Mouse (Mus musculus): ENCODE results near the gene Baiap2l1. TPM values are rescaled to one million over a fixed set of nuclear protein-coding genes. Genes with fewer than 3 reads are reported as not detected.

Gene Baiap2l1
- total RNA-seq, 2 experiments from 2014 or later, result 1.6 to 2.2 TPM

DNA sequence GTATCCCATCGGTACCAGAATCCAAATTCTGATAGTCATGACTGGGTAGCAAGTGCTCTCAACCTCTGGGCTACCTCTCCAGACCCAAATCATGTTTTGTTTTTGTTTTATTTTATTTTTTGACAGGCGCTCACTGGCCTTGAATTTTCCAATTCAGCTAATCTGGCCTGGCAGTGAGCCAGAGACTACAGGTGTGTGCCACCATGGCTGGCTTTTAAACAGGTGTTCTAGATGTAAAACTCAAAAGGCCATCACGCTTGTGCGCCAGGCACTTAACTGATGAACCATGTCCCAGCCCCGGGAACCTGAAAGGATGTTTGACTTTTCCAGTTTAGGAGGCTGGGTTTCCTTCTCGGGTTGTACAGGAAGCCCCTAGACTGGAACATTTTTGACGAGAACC lies 111.2 kb downstream of the Baiap2l1 start:
- no peak for DNase-seq
- intact Hi-C loops (cut with DNase I; ENCODE audit: low total_unique reads), result no loop called here

DNA sequence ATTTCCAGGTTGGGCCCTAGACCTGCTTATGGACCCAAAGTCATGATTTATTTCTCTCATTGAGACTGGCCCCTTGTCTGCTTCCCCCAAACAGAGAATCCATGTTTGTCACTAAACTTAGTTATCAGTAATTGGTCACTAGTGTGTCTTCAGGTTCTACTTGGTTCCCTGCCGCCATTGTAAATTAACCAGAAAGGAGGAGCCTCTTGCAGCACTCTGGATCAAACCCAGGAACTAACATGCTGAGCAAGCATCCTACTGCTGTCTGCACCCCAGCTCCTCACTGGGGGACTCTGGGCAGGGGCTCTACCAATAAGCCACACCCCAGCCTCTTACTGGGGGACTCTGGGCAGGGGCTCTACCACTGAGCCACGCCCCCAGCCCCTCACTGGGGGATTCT lies 112.3 kb downstream of the Baiap2l1 start:
- no peak for DNase-seq
- intact Hi-C loops (cut with DNase I; ENCODE audit: low total_unique reads), result no loop called here

DNA sequence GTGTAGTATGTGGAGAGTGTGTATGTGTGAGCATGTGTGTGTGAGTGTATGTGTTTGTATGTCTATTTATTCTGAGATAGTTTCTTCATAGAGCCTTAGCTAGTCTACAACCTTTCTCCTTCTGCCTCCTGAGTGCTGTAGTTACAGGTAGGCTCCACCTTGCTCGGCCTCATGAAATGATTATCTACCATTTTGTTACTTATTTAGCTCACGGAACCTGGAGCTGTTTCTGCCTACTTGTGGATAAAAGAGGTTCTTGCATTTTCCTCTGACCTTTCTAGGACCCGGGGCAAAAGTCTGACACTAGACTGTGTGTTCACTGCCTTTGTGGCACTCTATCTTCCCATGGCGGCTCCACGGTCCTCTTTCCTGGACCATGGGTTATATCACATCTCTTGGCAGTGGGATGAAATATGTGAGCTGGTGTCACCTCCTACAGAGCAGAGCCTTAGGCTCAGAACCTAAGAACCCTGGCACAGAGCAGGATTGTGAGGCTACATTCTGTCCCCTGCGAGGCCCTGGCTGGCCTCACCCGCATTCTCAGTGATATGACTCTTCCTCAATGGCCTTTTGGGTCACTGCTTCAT lies 113.9 kb downstream of the Baiap2l1 start, which contains the start of gene Bri3:
Bri3 (plus strand) TSS at position 537 of the 587 bp plus-strand sequence.
- DNase-seq, result no peak
- intact Hi-C loops (cut with DNase I; ENCODE audit: low total_unique reads), result no loop called here

DNA sequence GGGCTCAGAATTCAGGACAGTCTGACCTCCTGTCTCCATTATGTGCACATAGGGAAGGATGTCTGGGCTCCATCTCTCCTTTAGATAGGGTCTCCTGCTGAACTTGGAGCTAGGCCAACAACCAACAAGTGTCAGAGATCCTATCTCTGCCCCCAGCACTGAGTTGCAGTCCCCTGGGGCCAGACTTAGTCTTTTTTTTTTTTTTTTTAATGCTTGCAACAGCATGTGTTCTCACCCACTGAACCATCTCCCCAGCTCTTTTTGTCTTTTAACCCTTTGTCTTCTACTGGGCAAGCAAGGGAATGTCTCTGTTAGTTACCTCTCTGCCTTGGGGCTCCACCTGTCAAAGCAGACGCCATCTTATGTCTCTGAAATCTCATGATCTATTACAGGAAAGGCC lies 118.9 kb downstream of the Baiap2l1 start:
- intact Hi-C loops (cut with DNase I; ENCODE audit: low total_unique reads), result no loop called here
- DNase-seq, result no peak

DNA sequence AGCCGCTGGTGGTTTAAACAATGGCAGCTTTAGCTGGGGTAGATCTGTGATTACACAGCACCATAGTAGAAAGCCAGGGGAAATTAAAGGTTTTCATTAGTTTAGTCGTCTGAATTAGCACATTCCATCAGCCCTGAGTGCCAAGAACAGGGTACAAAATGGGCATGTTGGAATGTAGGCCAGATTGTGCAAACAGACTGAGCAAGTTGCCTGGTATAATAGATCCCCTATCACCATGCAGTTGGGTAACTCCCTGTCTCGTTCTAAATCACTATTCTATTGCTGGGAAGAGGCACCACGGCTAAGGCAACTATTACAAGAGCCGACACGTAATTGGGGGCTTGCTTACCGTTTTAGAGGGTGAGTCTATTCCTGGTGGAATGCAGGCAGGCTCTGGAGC lies 123.2 kb downstream of the Baiap2l1 start:
- no peak for DNase-seq
- intact Hi-C loops (cut with DNase I; ENCODE audit: low total_unique reads), result no loop called here

DNA sequence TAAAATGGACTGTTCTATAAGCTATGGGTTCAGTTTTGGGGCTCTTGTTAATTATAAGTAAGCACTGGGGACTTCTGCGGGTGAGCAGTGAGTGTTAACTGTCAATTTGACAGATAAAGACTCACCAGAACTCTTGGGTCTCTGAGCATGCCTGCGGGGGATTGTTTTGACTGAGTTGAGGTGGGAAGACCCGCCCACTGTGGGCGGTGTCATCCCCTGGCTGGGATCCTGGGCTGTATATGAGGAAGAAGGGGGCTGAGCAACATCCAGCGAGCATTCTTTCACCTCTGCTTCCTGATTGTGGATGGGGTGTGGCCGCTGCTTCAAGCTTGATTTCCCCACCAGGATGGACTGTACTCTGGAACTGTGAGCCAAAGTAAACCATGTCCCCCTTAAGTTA lies 123.7 kb downstream of the Baiap2l1 start:
- no peak for DNase-seq
- intact Hi-C loops (cut with DNase I; ENCODE audit: low total_unique reads), result no loop called here

DNA sequence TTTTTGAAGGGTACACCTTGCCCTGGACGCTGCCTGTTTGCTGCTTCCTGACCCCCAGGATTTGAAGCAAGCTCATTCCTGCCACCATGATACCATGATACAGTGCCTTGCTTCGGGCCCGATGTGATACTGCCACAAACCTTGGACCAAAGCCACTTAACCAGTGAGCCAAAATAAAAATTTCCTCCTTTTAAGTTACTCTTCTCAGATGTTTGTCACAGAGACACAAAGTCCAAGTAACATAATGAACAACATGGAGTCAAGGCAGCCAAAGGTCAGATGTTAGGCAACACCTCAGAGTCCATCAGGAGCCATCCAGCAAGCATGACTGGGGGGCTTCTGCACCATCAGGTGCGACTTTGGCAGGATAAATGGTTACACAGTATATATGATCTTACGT lies 125.4 kb downstream of the Baiap2l1 start:
- DNase-seq, result no peak
- intact Hi-C loops (cut with DNase I; ENCODE audit: low total_unique reads), result no loop called here

DNA sequence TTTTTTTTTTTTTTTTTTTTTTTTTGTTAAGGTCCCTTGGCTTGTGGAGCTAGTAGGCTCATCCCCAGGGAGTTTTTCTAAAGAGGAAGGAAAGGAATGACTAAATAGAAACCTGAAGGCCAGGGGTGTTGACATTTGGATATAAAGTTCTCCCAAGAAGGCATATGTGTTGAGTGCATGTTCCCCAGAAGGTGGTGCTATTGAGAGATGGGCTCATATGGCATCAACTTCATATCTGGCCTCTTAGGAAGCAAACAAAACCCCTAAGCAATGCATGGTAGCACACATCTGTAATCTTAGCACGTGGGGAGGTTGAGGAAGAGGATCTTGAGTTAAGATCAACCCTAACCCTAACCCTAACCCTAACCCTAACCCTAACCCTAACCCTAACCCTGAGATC lies 126.5 kb downstream of the Baiap2l1 start:
- intact Hi-C loops (cut with DNase I; ENCODE audit: low total_unique reads), result no loop called here
- DNase-seq, result no peak

DNA sequence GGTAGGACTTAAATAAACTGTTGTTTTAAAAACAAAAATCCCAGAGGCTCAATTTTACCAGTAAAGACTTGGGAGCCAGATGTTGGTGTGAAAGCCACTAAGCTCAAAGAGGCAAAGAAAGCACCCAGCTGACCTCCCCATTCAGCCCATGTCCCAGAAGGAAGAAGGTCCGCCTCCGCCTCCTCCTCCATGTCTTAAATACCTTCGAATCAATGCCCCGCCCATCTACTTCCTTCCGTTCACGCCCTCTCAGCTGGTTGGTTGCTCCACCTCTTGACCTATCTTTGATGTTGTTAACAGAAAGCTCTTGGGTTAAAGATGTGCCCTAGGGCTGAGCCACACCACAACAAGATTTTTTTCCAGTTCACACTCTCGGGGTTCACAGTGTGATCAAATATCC lies 127.7 kb downstream of the Baiap2l1 start:
- DNase-seq, result no peak
- intact Hi-C loops (cut with DNase I; ENCODE audit: low total_unique reads), result no loop called here

DNA sequence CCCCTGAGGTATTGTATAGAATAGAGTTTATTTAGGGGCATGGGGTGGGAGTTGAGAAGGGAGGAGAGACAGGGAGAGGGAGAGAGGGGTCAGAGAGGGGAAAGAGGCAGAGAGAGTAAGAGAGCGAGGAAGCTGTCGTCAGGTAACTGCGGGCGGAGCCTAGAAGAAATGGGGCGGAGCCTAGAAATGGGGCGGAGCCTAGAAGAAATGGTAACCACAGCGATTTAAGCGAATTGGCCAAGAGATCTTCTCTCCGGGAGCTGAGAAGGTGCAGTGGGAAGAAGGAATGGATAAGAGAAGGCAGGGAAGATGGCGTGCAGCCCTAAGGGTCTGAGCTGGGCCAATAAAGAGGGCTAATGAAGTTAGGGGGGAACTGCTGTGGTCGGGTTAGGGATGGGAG lies 131.7 kb downstream of the Baiap2l1 start:
- intact Hi-C loops (cut with DNase I; ENCODE audit: low total_unique reads), result no loop called here
- DNase-seq, result no peak

DNA sequence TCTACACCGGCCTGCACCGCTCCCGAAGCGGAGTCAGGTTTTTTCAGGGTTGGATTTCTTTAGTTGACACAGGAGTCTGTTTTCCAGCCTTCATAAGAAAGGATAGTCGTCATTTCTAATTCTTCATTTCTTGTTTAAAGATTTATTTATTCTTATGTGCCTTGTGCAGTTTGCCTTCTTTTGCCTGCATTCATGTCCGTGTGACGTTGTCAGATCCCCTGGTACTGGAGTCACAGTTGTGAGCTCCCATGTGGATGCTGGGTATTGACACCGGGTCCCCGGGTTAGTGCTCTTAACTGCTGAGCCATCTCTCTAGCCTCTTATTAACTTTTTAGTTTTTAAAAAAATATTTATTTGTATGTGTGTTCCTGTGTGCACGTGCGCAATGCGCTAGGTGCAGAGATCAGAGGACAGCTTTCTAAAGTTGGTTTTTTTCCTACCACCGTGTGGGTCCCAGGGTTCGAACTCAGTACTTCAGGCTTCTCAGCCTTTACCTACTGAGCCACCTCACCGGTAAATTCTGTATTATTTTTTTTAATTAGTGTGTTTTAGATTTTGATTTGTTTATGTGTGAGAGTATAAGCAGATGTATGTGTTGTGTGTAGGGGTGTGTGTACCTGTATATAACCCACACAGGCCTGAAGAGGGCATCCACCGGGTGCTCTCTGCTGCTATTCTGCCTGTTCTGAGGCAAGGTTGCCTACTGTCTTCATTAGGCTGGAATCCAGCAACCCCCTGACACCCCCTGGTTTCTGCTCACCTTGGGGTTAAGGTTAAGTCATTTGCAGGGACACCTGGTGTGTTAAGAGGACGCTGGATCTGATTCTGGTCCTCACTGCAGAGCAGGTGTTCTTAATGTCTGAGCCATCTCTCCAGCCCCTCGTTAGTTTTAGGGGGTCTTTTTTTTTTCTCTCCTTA lies 133.8 kb downstream of the Baiap2l1 start:
- intact Hi-C loops (cut with DNase I; ENCODE audit: low total_unique reads), result no loop called here
- DNase-seq, result no peak

DNA sequence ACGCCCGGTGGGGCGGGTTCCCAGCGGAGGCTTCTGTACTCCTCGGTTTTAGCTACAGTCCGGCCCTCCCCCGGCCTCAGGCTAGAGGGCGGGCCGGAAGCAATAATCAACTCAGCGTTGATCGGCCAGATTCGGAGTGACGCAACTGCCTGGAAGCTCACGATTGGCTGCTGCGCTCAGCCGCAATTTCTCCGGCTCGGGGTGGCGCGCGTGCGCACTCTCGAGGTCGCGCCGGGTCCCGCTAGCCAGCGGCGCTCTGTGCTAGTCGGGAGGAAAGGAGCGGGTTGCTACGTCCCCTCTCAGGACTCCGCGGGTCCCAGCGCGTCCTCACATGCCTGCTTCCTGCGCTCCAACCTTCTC lies 134.4 kb downstream of the Baiap2l1 start, which contains the start of gene Tecpr1:
Tecpr1 (minus strand) TSS at position 113 of the 360 bp plus-strand sequence.
- DNase-seq, result peak; percentile 95
- intact Hi-C loops (cut with DNase I; ENCODE audit: low total_unique reads), result no loop called here

DNA sequence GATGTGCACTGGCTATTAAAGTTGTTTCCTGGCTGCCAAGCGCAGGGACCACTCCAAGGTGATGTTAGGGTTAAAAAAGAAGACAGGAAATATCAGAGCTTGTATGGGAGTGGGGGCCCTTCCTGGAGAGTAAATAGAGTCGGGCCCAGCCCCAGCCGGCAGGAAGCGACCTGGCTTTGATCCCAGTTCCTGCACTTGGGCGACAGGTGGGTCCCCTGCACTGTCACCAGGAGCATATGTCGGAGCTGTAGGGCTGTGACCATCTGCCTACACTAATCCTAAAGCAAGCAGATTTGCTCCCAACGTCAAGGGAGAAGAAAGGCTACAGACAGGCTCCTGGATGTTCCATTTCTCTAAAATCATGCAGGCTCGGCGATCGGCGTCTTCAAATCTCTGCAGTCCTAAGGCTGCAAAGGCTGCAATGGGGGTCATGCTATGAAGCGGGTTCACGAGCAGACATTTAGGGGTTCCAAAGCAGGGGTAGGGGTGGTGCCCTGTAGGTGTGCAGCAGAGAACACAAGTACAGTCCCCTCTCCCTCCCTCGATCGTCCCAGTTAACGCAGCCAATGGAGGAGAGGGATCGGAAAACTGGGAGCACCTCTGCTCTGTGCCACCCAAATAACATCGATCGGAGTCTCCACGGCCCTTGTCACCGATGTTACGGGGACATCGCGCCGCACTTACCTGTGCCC lies 135.0 kb downstream of the Baiap2l1 start:
- intact Hi-C loops (cut with DNase I; ENCODE audit: low total_unique reads), result no loop called here

DNA sequence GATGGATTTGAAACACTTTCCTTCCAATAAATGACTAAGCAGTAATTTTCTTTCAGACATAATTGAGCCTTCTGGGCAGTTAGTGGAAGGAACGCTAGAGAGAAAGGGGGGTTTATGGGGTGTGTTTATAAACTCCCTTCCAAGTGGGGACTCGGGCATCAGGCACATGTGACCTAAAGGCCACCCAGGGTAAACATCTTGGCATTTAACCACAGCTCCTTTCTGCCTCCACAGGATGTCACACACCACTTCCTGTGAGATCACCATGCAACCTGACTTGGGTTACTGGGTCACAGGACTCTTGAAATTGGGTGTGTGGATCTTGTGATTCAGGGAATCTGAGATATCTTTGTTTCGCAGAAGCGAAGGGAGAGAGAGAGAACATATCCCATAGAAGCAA lies 136.6 kb downstream of the Baiap2l1 start:
- no peak for DNase-seq
- intact Hi-C loops (cut with DNase I; ENCODE audit: low total_unique reads), result no loop called here

More for the DNA sequence above, 135.0 kb downstream of the Baiap2l1 start:
- peak; percentile 45 for DNase-seq

DNA sequence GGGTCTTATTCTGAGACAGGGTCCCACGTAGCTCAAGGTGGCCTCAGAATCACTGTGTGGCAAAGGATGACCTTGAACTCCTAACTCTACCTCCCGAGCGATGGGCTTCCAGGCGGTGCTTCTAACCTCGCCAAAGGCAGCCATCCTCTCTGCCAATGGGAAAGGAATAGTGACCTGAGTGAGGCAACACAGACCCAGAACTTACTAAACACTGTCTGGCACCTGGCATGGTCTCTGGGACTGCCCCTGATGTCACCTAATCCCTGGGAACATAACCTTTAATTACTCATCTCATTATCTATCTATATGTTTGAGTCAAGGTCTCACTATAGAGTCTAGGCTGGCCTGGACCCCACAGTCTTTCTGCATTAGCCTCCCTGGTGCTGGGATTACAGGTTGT lies 138.0 kb downstream of the Baiap2l1 start:
- intact Hi-C loops (cut with DNase I; ENCODE audit: low total_unique reads), result no loop called here
- DNase-seq, result no peak

DNA sequence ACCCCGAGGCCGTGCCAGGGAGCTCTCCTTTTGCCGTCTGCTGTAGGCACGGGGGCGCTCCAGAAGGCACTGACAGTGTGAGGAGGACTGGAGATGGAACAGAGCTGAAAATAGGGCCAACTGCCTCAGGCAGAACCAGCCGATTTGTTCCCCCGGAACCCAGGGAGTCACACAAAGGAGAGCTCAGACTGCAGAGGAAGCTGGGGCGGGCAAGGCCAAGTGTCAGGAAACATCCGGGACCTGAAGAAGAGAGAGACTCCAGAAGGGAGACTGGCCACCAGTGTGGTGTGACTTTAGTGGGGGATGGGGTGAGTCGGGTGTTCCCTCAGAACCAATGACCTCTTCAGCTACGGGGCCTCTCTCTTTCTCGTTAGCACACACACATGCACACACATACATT lies 138.6 kb downstream of the Baiap2l1 start:
- intact Hi-C loops (cut with DNase I; ENCODE audit: low total_unique reads), result no loop called here
- DNase-seq, result no peak

DNA sequence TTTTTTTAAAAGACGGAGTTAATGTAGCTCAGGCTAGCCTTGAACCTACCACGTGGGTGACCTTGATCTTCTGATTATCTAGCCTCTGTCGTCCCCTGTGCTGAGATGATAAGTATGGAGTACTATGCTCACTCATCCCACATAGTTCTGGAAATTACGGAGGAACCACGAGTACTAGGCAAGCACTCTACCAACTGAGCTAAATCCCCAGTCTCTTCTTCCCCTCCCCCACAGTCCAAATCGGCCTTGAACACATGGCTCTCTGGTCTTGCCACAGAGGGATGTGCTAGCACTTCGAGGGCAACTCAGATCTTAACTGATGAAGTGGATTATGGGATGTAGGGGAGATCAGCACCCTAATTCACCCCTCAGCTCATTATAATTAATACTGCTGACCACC lies 139.9 kb downstream of the Baiap2l1 start:
- DNase-seq, result no peak
- intact Hi-C loops (cut with DNase I; ENCODE audit: low total_unique reads), result no loop called here

DNA sequence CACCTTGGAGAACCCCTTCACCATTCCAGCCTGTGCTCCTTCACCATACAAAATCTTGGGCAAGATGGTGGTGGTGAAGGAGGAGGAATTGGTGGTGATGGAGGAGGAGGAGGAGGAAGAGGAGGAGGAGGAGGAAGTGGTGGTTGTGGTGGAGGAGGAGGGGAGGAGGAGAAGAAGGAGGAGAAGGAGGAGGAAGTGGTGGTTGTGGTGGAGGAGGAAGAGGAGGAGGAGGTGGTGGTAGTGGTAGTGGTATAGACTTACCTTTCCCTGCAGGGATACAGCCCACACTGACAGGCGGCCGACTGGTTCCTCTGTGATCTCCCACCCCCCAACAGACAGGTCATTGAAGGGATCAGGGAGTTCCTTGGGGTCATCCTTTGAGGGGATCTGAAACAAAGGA lies 141.9 kb downstream of the Baiap2l1 start:
- intact Hi-C loops (cut with DNase I; ENCODE audit: low total_unique reads), result no loop called here
- DNase-seq, result no peak

All from gastrocnemius, postnatal 14 days (tissue).